Mouse (Mus musculus): ENCODE data around the gene Olfr912. TPM values are rescaled to one million over a fixed set of nuclear protein-coding genes. Genes with fewer than 3 reads are reported as not detected.

Gene Olfr912
- not detected for total RNA-seq (2021)

DNA sequence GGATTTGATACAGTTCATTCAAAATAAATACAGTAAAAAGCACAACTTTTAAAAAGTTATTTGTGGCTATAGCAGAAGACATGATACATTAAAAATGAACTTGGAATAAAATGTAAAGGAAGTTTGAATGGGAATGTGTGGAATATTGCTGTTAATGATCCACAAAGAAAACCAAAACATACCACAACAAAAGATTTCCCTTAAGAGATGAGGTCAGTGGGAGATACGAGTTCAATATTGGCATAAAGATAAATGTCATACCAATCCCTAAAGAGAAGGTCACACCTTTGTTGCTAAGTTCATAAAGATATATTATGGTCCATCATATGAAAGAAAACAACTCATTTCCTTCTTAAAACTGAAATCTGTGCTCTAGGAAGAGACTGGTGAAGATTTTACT, at the start of gene Olfr912:
Gene Olfr912, plus strand, starts transcription at position 301 of the 400 bp plus-strand sequence.
- DNase-seq, result no peak
- intact Hi-C loops (cut with DNase I), result no loop called here

DNA sequence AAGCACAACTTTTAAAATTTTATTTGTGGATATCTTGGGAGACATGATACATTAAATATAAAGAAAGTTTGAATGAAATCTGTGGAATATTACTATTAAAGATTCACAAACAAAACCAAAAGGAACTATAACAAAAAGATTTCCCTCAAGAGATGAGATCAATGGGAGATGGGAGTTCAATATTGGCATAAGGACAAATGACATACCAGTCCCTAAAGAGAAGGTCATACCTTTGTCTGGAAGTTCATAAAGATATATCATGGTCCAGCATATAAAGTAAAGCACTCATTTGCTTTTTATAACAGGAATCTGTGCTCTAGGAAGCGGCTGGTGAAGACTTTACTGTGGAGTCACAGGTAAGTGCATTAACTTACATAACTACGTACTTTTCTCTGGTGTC, 42.4 kb upstream of the Olfr912 start, which contains the start of gene Olfr910:
Gene Olfr910, plus strand, starts transcription at position 301 of the 400 bp plus-strand sequence.
- no peak for DNase-seq
- intact Hi-C loops (cut with DNase I), result no loop called here

DNA sequence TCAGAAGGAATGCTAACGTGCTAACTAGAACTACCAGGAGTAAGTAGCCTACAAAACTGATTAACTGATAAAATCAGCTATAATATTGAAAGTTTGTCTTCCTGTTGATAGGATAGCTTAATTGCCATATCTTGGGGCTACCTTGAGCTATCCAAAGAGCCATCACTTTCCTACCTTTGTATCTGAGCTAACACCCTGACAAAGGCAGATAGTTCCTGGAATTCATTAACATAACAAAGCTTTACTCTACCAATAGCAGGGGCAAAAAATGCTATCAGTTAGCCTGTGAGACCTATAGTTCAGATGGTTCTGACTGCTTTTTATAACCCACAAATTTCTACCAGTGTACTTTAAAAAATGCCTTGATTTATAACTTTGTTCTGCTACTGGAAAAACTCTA, 11.1 kb downstream of the Olfr912 start:
- intact Hi-C loops (cut with DNase I), result no loop called here
- no peak for DNase-seq

DNA sequence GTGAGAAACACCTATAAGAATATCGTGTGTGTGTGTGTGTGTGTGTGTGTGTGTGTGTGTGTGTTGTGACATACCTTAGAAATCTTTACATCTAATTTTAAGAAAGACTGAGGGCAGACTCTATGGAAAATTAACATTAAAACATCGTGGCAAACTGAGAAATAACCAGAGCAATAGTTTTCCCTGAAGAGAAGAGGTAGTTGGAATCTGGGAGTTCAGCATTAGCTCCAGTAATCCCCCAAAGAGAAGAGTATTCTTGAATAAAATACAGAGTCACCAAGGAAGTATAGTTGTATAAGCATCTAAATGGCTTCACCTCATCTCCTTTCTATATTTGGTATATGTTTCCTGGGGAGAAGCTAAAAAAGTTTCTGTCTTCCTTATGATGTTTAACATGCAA, 12.5 kb downstream of the Olfr912 start, which contains the start of gene Olfr913:
Gene Olfr913, plus strand, starts transcription at position 301 of the 400 bp plus-strand sequence.
- intact Hi-C loops (cut with DNase I), result no loop called here
- DNase-seq, result no peak

DNA sequence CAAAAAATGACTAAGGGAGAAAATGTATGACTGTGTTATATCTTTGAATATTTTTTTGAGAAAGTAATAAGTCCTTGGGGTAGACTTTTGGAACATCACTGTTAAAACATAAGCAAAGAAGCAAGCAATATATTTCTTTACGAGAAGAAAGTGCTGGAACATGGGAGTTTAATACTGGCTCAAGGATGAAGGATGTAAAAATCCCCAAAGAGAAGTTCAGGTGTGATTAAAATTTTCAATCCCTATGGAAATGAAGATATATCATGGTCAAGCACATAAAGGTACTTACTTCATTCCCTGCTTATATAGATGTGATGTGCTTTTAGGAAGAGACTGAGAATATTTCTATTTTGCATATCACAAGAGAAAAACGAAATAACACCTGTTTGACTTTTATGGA, 24.8 kb downstream of the Olfr912 start, which contains the start of gene Olfr914:
Gene Olfr914, plus strand, starts transcription at position 301 of the 400 bp plus-strand sequence.
- intact Hi-C loops (cut with DNase I), result no loop called here
- no peak for DNase-seq

DNA sequence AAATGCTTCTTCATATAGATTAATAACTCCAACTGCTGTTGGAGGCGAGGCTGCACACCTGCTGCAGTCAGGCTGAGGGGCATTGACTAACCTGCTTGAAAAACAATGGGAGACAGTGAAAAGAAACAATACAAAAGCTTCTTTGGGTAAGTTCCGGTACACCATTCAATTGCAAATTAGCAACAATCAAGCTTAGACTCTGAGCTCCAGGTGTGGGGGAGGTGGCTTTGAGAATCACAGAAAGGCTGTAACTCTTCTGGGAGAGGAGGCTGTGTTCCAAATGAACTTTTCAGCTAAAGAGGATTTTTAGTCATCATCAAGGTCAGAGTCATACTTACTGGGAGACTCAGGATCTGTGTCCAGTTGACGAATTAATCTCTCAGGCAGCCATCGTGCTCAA, 52.4 kb downstream of the Olfr912 start:
- intact Hi-C loops (cut with DNase I), result no loop called here
- DNase-seq, result no peak

Other genes starting within 250 kb of the Olfr912 start
- gene Olfr898, start 231.8 kb upstream of the Olfr912 start, total RNA-seq (2021), result not detected
- not detected for gene Olfr250, start 213.3 kb upstream of the Olfr912 start, total RNA-seq (2021)
- not detected for gene Olfr251, start 203.1 kb upstream of the Olfr912 start, total RNA-seq (2021)
- not detected for gene Olfr147, start 178.5 kb upstream of the Olfr912 start, total RNA-seq (2021)
- not detected for gene Olfr901, start 150.7 kb upstream of the Olfr912 start, total RNA-seq (2021)
- not detected for gene Olfr902, start 132.5 kb upstream of the Olfr912 start, total RNA-seq (2021)
- gene Olfr904, start 117.0 kb upstream of the Olfr912 start, total RNA-seq (2021), result not detected
- gene Olfr905, start 109.1 kb upstream of the Olfr912 start, total RNA-seq (2021), result not detected
- gene Olfr906, start 93.1 kb upstream of the Olfr912 start, total RNA-seq (2021), result not detected
- not detected for gene Olfr907, start 84.4 kb upstream of the Olfr912 start, total RNA-seq (2021)
- not detected for gene Olfr911-ps1, start 58.6 kb upstream of the Olfr912 start, total RNA-seq (2021)
- gene Olfr910, start 42.3 kb upstream of the Olfr912 start, total RNA-seq (2021), result not detected
- not detected for gene Olfr913, start 12.6 kb downstream of the Olfr912 start, total RNA-seq (2021)
- gene Olfr914, start 24.9 kb downstream of the Olfr912 start, total RNA-seq (2021), result not detected
- gene Olfr916, start 79.7 kb downstream of the Olfr912 start, total RNA-seq (2021), result not detected
- not detected for gene Olfr917, start 85.7 kb downstream of the Olfr912 start, total RNA-seq (2021)
- gene Olfr918, start 94.4 kb downstream of the Olfr912 start, total RNA-seq (2021), result not detected
- not detected for gene Olfr919, start 123.5 kb downstream of the Olfr912 start, total RNA-seq (2021)
- 1 to 10 TPM; 6.6 to 7.6 TPM for gene Vwa5a, start 138.1 kb downstream of the Olfr912 start, total RNA-seq (2021)
- gene Olfr920, start 172.1 kb downstream of the Olfr912 start, total RNA-seq (2021), result under 1 TPM in 1 of 2 experiments, not detected in 1; 0.06 TPM
- gene Olfr921, start 192.9 kb downstream of the Olfr912 start, total RNA-seq (2021), result not detected
- gene Olfr922, start 234.4 kb downstream of the Olfr912 start, total RNA-seq (2021), result not detected
- not detected for gene Olfr923, start 246.4 kb downstream of the Olfr912 start, total RNA-seq (2021)